8 mouse cellular contexts compared by ENCODE assay signal in the genomic region with DNA sequence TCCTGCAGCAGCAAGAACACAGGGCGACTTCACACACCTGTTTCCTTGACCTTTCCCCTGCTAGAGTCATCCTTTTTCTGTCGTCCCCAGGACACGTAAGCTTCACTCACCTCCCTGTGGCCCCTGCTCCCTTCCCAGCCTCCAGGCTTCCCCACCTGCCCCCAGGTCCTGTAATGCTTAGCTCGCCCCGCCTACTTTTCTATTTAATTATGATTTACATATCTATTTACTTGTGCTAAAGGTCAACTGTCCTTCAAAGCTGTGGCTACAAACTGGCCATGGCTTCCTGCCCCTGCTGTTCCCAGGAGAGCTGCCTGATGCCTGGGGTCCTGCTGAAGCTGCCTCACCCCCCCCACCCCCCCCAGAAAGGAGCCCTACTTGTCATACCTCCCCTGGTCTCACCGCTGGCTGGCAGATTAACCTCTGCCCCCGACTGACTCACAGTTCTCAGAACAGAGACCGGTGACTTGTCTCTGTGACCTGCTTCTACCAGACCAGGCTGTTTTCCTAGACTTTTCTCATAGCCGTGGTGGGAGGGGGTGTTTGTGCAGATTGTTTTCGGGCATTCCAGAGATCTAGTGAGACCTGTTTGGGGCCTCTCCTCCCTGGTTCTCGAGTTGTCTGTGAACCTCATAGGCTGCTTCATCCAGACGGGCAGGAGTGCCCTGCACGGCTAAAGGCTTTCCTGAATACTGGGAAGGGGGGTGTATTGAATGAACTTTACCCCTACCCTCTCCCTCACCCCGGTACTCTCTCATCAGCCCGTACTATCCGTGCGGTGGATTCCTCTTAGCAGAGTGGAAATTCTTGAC. TPM values are rescaled to one million over a fixed set of nuclear protein-coding genes. Genes with fewer than 3 reads are reported as not detected.
A peak's percentile ranks its signal among the peaks of the same experiment; 100 is the strongest.
DNase-seq lines count a peak whose midpoint lies in the region; ATAC-seq and TF ChIP-seq lines count a peak whose summit lies in the region.

No protein-coding gene starts in this region.

- ATAC-seq in intestine, embryonic 15.5 days = peak; percentile 87
- ATAC-seq in liver, embryonic 12.5 days = peak; percentile 76

- intact Hi-C loops in heart, adult 2 months (cut with DNase I) = no loop called here

- DNase-seq in ovary, adult 18-20 months (ENCODE audit: low spot score) = peak; percentile 8
- no peak for DNase-seq in ovary, postnatal 36 days (ENCODE audit: low spot score)
- DNase-seq in thymus, adult 18-20 months = no peak
- no peak for DNase-seq in frontal cortex, postnatal 10 days (ENCODE audit: low spot score in 2 of 2)
- no peak for DNase-seq in B cell, adult 2 months
- DNase-seq in heart, adult 2 months = no peak

- H3K36me3 ChIP-seq in intestine, embryonic 15.5 days = no peaks in the 10 kb centered on the region
- H3K36me3 ChIP-seq in liver, embryonic 12.5 days = no peaks in the 10 kb centered on the region
- H3K36me3 ChIP-seq in heart, adult 2 months (ENCODE audit: control insufficient read depth, insufficient read depth, low read length) = no peaks in the 10 kb centered on the region

- H3K9ac ChIP-seq in intestine, embryonic 15.5 days = no peak overlapping the region
- no peak overlapping the region for H3K9ac ChIP-seq in liver, embryonic 12.5 days
- H3K9ac ChIP-seq in heart, adult 2 months (ENCODE audit: low read depth, low read length) = no peak overlapping the region

- H3K27me3 ChIP-seq in intestine, embryonic 15.5 days (replicated peaks) = no peaks in the 10 kb centered on the region
- H3K27me3 ChIP-seq in liver, embryonic 12.5 days (replicated peaks) = no peaks in the 10 kb centered on the region
- no peaks in the 10 kb centered on the region for H3K27me3 ChIP-seq in heart, adult 2 months (ENCODE audit: control insufficient read depth, insufficient read depth, low read length)

- H3K4me1 ChIP-seq in intestine, embryonic 15.5 days (replicated peaks) = peaks cover 9% of the 10 kb centered on the region; the same call in 1 of the 2 replicates
- H3K4me1 ChIP-seq in liver, embryonic 12.5 days = no peaks in the 10 kb centered on the region
- no peaks in the 10 kb centered on the region for H3K4me1 ChIP-seq in heart, adult 2 months (ENCODE audit: control insufficient read depth, insufficient read depth, low read length)

- H3K4me3 ChIP-seq in intestine, embryonic 15.5 days (replicated peaks) = peak overlapping the region; percentile 3; the same call in 1 of the 2 replicates
- H3K4me3 ChIP-seq in liver, embryonic 12.5 days = no peak overlapping the region
- no peak overlapping the region for H3K4me3 ChIP-seq in heart, adult 2 months

- 25% methylated on average over 17 of the region's 17 CpGs for WGBS in intestine, embryonic 15.5 days
- 60% methylated on average over 17 of the region's 17 CpGs for WGBS in liver, embryonic 12.5 days (ENCODE audit: insufficient replicate concordance)
- 67% methylated on average over 17 of the region's 17 CpGs for WGBS in heart, adult 2 months

- no peaks in the 10 kb centered on the region for H3K79me2 ChIP-seq in heart, adult 2 months (replicated peaks; ENCODE audit: control insufficient read depth, insufficient read depth, low read length)

- no peak for TF ChIP-seq POLR2A in heart, adult 2 months (IDR thresholded peaks at IDR 0.05; ENCODE audit: insufficient read depth, low read depth, low read length)

- no peaks in the 10 kb centered on the region for H3K9me3 ChIP-seq in intestine, embryonic 15.5 days
- no peaks in the 10 kb centered on the region for H3K9me3 ChIP-seq in liver, embryonic 12.5 days (replicated peaks)

- no peak for TF ChIP-seq CTCF in heart, adult 2 months (IDR thresholded peaks at IDR 0.05)

- TF ChIP-seq EP300 in heart, adult 2 months (IDR thresholded peaks at IDR 0.05; ENCODE audit: insufficient read depth, low read depth, low read length) = no peak

- H3K27ac ChIP-seq in intestine, embryonic 15.5 days = peak overlapping the region; percentile 58
- H3K27ac ChIP-seq in liver, embryonic 12.5 days = peak overlapping the region; percentile 62
- H3K27ac ChIP-seq in heart, adult 2 months = no peak overlapping the region

- H3K4me2 ChIP-seq in intestine, embryonic 15.5 days (replicated peaks) = peak overlapping the region; percentile 48
- H3K4me2 ChIP-seq in liver, embryonic 12.5 days = peak overlapping the region; percentile 20

RNA-seq across cellular contexts. Expression of a gene that starts 51.9 kb away (rescaled TPM):
- polyA plus RNA-seq in intestine, embryonic 15.5 days (2015; fragmentation: Nextera tagmentation; extraction: Ambion mirVana) = 9.2 and 10.0 TPM in 2 replicates
- polyA plus RNA-seq in liver, embryonic 12.5 days (2016; fragmentation: Nextera tagmentation; extraction: Ambion mirVana) = 0.97 and 0.99 TPM in 2 replicates
- total RNA-seq in heart, adult 2 months (2021) = 10 to 100 TPM; 15.8 to 17.4 TPM
- 6.8 and 9.8 TPM in 2 replicates for polyA plus RNA-seq in heart, adult 2 months (2012; rRNA removed)
